Mouse (Mus musculus): ENCODE data around the gene Sorl1.

Sorl1 gene

GRCm38 (mm10) chr9:42122441-42122840, 1.7 kb downstream of the Sorl1 start:
- DNase-seq (ENCODE audit: low spot score), result no peak

GRCm38 (mm10) chr9:42121631-42122354, 2.3 kb downstream of the Sorl1 start:
- DNase-seq (ENCODE audit: low spot score), result no peak

DNA sequence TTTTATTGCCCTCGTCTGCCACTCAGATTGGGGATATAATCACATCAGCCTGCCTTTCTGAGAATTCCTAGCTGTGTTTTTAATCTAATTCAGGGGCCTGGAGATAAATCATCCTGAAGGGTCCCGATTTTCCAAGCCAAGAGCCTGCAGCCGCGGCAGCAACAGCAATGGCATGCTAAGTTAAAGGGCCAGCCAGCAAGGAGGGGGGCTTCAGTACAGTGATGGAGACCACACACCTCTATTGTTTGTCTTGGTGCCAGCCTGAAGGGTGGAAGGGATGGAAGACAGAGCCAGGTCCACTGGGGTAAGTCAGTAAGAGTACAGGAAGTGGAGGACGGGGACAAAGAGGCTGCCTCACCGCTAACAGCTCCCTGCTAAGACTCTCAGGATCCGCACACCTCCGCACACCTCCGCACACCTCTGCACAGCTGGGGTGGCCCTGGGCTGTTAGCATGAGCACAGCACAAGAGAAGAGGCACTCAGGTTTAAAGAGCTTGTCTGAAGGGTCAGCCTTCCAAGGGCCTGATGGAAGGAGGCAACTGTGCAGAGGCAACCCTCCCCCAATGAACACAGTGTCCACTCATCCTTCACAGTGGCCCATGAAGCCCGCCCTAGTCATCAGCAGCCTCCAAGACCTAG, 7.6 kb downstream of the Sorl1 start:
- DNase-seq (ENCODE audit: low spot score), result no peak

DNA sequence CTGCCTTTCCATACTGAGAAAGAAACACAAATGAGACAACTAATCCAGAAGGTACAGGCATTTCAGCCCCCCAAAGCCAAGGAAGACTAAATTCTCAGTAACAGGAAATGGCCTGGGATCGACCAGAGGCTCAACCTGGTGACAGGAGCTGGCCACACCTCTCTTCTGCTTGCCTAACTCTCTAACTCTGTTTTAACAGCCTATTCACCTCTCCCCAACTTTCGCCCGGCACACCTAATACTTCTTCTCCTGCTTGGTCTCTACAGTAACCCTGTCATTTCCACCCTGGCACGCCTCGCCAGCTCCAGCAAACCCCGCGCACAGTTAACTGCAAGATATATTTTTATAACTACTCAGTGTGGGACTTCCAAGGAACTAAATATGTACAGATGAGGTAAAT, 9.0 kb downstream of the Sorl1 start:
- DNase-seq (ENCODE audit: low spot score), result no peak

GRCm38 (mm10) chr9:42113316-42113715, 10.8 kb downstream of the Sorl1 start:
- DNase-seq (ENCODE audit: low spot score), result no peak

DNA sequence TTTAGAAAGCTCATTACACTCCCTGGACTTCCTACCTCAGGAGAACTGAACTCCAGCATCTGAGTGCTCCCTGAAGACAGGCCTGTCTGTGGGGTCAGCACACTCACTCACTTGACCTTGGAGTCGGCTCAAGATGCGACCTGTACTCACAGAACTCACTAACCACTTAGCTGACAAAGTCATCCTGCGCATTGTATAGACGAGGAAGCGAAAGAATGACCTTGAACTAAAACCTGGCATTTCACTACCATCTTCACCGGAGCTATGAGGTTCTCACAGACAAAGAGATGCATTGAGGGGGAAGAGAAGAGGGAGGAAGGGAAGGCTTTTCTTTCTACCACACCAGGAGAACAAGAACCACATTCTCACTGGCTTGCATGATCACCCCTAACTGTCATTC, 11.4 kb downstream of the Sorl1 start:
- no peak for DNase-seq (ENCODE audit: low spot score)

GRCm38 (mm10) chr9:42111256-42111655, 12.8 kb downstream of the Sorl1 start:
- no peak for DNase-seq (ENCODE audit: low spot score)

- DNase-seq (ENCODE audit: low spot score), result no peak
These were observed 14.2 kb downstream of the Sorl1 start for GRCm38 (mm10) chr9:42109837-42110451.

GRCm38 (mm10) chr9:42109131-42109530, 15.0 kb downstream of the Sorl1 start:
- DNase-seq (ENCODE audit: low spot score), result no peak

GRCm38 (mm10) chr9:42108369-42108951, 15.6 kb downstream of the Sorl1 start:
- DNase-seq (ENCODE audit: low spot score), result no peak

GRCm38 (mm10) chr9:42107062-42107461, 17.0 kb downstream of the Sorl1 start:
- DNase-seq (ENCODE audit: low spot score), result no peak

- DNase-seq (ENCODE audit: low spot score), result no peak
These were observed 17.8 kb downstream of the Sorl1 start for GRCm38 (mm10) chr9:42106305-42106704.

DNA sequence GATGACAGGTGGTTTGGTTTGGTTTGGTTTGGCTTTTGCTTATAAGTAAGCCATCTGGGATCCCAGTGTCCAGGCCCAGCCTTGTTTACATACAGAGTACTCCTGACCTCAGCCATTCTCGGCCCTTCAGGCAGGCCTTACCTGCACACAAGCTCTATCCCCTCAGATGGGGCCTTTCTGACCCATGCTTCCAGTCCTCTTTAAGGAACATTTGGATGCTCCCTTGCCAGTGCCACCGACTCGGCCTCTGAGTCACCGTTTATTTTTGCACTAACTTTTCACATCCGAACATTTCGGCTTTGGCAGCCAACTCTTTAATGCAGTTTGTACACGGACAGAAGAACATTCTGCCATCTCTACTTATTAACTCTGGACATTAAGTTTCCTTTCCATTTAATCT, 20.6 kb downstream of the Sorl1 start:
- DNase-seq (ENCODE audit: low spot score), result no peak

DNA sequence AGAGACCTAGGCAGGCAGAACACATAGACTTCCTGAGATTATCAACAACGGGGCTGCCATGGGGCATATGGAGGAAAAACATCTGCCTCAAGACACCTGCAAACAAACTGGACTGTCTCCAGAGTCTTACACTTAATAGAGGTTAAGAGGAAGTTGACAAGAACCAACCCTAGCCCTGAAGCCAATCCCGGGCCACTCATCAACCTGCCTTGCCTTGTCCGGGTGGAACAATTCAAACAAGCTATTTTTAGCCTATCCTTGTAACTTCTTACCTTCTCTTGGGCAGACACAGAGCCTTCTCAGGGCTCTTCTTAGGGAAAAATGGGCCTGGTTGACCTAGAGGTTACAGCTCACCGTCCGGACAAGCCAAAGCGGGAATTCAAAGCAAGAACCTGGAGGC, 22.1 kb downstream of the Sorl1 start:
- no peak for DNase-seq (ENCODE audit: low spot score)

GRCm38 (mm10) chr9:42101266-42101665, 22.8 kb downstream of the Sorl1 start:
- no peak for DNase-seq (ENCODE audit: low spot score)

GRCm38 (mm10) chr9:42100618-42101210, 23.4 kb downstream of the Sorl1 start:
- no peak for DNase-seq (ENCODE audit: low spot score)

DNA sequence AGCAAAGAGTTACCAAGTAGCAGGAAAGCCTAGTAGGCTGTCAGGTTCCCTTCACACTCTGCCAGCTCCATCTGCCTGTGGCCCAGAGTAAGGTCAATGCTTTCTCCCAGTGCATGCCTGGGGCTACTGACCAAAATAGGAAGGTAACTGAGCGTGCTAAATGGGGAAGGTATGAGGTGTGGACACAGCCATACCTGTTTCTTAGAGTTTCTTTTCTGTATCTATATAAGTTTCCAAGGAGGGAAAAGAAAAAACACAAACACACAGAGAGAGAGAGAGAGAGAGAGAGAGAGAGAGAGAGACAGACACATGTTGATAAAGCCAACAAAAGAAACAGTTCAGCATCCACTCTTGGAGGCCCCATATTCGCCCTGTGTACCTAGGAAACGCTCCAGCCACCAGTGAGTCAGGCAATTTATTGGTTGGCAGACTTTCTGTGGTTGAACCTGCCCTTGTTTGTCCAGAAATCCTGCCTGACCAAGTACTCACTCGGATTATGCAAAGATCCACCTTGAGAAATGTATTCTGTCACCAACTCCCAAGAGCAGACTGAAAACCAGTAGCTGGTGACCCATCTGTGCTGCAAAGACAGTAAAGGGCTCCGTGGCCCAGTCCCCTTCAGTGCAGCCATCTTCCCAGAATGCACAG, 25.5 kb downstream of the Sorl1 start:
- DNase-seq (ENCODE audit: low spot score), result no peak

DNA sequence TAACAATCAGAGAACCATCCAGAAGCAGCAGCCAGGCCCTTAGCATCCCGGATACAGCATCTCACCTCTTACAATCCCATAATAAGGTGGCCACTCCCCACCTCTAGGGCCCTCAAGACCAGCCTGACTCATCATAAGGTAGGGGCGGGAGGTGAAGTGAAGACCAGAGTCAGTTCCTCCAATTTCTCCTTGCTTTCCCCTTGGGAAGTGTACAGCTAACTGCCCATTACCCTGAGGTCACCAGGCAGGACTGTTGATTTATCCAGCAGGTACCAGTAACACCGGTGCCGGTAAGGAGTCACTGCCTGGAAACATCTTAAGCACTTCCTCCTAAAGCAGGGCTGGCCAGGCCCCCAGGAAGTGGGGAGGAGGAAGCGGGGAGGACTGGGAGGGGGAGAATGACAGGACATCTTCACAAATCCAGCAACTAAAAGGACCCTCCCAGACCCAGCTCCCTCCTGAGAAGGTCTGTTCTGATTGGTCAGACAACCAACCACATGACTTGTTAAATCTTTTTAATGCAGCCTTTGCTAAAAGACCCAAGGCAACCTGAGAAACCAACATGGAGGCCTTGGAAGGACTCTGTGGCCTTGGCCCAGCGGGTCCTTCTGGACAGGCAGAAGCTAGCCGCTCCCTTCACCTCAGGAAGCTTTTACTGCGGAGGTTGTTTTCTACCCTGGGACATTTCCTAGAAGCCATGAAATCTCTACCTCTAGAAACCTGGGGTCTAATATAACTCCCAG, 26.2 kb downstream of the Sorl1 start:
- no peak for DNase-seq (ENCODE audit: low spot score)

DNA sequence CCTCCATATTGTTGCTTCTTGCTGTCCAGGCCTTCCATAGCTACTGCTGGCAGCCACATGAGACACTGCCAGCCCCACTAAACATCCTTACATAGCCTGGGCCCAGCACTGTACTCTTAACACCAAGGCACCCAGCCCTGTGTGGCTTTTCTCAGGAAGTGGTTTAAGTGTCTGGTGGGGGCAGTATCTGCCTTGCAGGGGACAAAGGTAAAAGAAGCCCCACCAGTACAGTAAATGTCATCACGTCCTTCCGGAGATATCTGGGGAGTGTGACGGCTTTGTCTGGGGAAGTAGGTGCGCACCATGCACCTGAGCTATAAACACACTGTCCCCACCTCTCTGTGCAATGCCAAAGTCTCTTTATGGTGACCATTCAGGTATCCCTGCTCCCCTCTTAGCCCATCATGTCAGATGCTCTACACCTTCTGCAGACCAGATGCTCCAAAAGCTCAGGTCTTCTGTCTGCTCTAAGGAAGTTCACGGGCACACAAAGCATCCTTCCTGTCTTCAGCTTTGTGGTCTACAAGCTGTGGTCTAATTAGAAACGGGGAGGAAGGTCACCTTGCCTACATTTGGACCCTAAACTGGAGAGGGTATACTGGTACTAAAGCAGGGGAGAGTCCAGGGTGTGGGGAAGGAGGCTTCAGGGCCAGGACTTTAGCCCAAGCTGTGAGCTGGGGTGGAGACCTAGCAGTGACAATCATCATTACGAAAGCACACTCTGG, 26.9 kb downstream of the Sorl1 start:
- DNase-seq (ENCODE audit: low spot score), result no peak

- no peak for DNase-seq (ENCODE audit: low spot score)
These were observed 29.3 kb downstream of the Sorl1 start for GRCm38 (mm10) chr9:42094752-42095151.
